8 mouse cellular contexts compared by ENCODE assay signal in genomic region chr1:89576174-89576890, GRCm38 (mm10).
DNase-seq lines count a peak whose midpoint lies in the region; ATAC-seq and TF ChIP-seq lines count a peak whose summit lies in the region.

No protein-coding gene starts in this region.

- no peak overlapping the region for H3K4me3 ChIP-seq in heart, embryonic 15.5 days
- H3K4me3 ChIP-seq in embryonic facial prominence, embryonic 12.5 days = no peak overlapping the region
- H3K4me3 ChIP-seq in hindbrain, embryonic 13.5 days = peak overlapping the region; percentile 29
- peak overlapping the region; percentile 13; the same call in 1 of the 2 replicates for H3K4me3 ChIP-seq in midbrain, postnatal 0 days (ENCODE audit: low read depth, low read length)

- peak overlapping the region; percentile 15; the same call in 1 of the 2 replicates for H3K9ac ChIP-seq in heart, embryonic 15.5 days
- H3K9ac ChIP-seq in embryonic facial prominence, embryonic 12.5 days = no peak overlapping the region
- peak overlapping the region; percentile 73 for H3K9ac ChIP-seq in hindbrain, embryonic 13.5 days
- peak overlapping the region; percentile 50 for H3K9ac ChIP-seq in midbrain, postnatal 0 days (replicated peaks; ENCODE audit: low read length, poor library complexity, severe bottlenecking)

- WGBS in heart, embryonic 15.5 days = 71% methylated on average over 7 of the region's 7 CpGs
- 60% methylated on average over 7 of the region's 7 CpGs for WGBS in embryonic facial prominence, embryonic 12.5 days
- 44% methylated on average over 7 of the region's 7 CpGs for WGBS in hindbrain, embryonic 13.5 days
- 23% methylated on average over 7 of the region's 7 CpGs for WGBS in midbrain, postnatal 0 days

- 0 out of 2 replicates have a peak, but pooled peaks cover under 1% of the 10 kb centered on the region for H3K27me3 ChIP-seq in heart, embryonic 15.5 days
- H3K27me3 ChIP-seq in embryonic facial prominence, embryonic 12.5 days = 0 out of 2 replicates have a peak, but pooled peaks cover 5% of the 10 kb centered on the region
- H3K27me3 ChIP-seq in hindbrain, embryonic 13.5 days = no peaks in the 10 kb centered on the region
- no peaks in the 10 kb centered on the region for H3K27me3 ChIP-seq in midbrain, postnatal 0 days (ENCODE audit: insufficient read depth, low read length)

- no peaks in the 10 kb centered on the region for H3K9me3 ChIP-seq in heart, embryonic 15.5 days (replicated peaks)
- H3K9me3 ChIP-seq in embryonic facial prominence, embryonic 12.5 days = no peaks in the 10 kb centered on the region
- H3K9me3 ChIP-seq in hindbrain, embryonic 13.5 days = no peaks in the 10 kb centered on the region
- no peaks in the 10 kb centered on the region for H3K9me3 ChIP-seq in midbrain, postnatal 0 days (ENCODE audit: low read length)

- no peak for ATAC-seq in heart, embryonic 15.5 days (replicated peaks; ENCODE audit: insufficient number of reproducible peaks, insufficient read depth, low FRiP score, low read depth)
- ATAC-seq in embryonic facial prominence, embryonic 12.5 days (ENCODE audit: insufficient number of reproducible peaks, insufficient read depth, low FRiP score, low TSS enrichment) = no peak
- peak; percentile 6; the same call in 1 of the 2 replicates for ATAC-seq in hindbrain, embryonic 13.5 days (ENCODE audit: low FRiP score)
- ATAC-seq in midbrain, postnatal 0 days (ENCODE audit: low FRiP score) = no peak

- no peaks in the 10 kb centered on the region for H3K36me3 ChIP-seq in heart, embryonic 15.5 days
- H3K36me3 ChIP-seq in embryonic facial prominence, embryonic 12.5 days = no peaks in the 10 kb centered on the region
- H3K36me3 ChIP-seq in hindbrain, embryonic 13.5 days = no peaks in the 10 kb centered on the region
- no peaks in the 10 kb centered on the region for H3K36me3 ChIP-seq in midbrain, postnatal 0 days (ENCODE audit: insufficient read depth, low read length)

- H3K4me1 ChIP-seq in heart, embryonic 15.5 days (replicated peaks) = peaks cover 49% of the 10 kb centered on the region
- peaks cover 33% of the 10 kb centered on the region for H3K4me1 ChIP-seq in embryonic facial prominence, embryonic 12.5 days
- peaks cover 67% of the 10 kb centered on the region for H3K4me1 ChIP-seq in hindbrain, embryonic 13.5 days (replicated peaks)
- peaks cover 17% of the 10 kb centered on the region; the same call in 1 of the 2 replicates for H3K4me1 ChIP-seq in midbrain, postnatal 0 days (ENCODE audit: insufficient read depth, low read length)

- DNase-seq in heart, adult 9 months (ENCODE audit: low spot score in 2 of 2) = no peak
- peak; percentile 54 for DNase-seq in midbrain, postnatal 0 days (ENCODE audit: low spot score)
- no peak for DNase-seq in urinary bladder, adult 18-20 months (ENCODE audit: low spot score in 2 of 2)
- DNase-seq in thymus, postnatal 4 days = no peak
- no peak for DNase-seq in Muller cell, postnatal 12 days (ENCODE audit: inconsistent ontology term)

- H3K27ac ChIP-seq in heart, embryonic 15.5 days = peak overlapping the region; percentile 91
- peak overlapping the region; percentile 87 for H3K27ac ChIP-seq in embryonic facial prominence, embryonic 12.5 days
- peak overlapping the region; percentile 99 for H3K27ac ChIP-seq in hindbrain, embryonic 13.5 days
- H3K27ac ChIP-seq in midbrain, postnatal 0 days (ENCODE audit: low read depth, low read length) = peak overlapping the region; percentile 88

- TF ChIP-seq CTCF in midbrain, postnatal 0 days (IDR thresholded peaks at IDR 0.05) = no peak

- peak overlapping the region; percentile 44 for H3K4me2 ChIP-seq in heart, embryonic 15.5 days
- H3K4me2 ChIP-seq in embryonic facial prominence, embryonic 12.5 days (replicated peaks) = peak overlapping the region; percentile 46; the same call in 1 of the 2 replicates
- peak overlapping the region; percentile 57 for H3K4me2 ChIP-seq in hindbrain, embryonic 13.5 days
- H3K4me2 ChIP-seq in midbrain, postnatal 0 days (ENCODE audit: low read depth, low read length, poor library complexity, severe bottlenecking) = peak overlapping the region; percentile 38

Comparison
In these comparisons a context has a peak if more than half of its experiments do, and no peak if none do; other contexts are left out.
1. H3K4me3 ChIP-seq: peak in hindbrain, embryonic 13.5 days (single experiment) and midbrain, postnatal 0 days (single experiment); none in heart, embryonic 15.5 days (single experiment) and embryonic facial prominence, embryonic 12.5 days (single experiment).
2. Peak in every context shown above with its lines, with median percentiles within 50 percentile points of each other: H3K27ac ChIP-seq and H3K4me2 ChIP-seq.